Mouse (Mus musculus) brain, embryonic 14.5 days (tissue): ENCODE measurements around the gene Cenpa.

Experiments used
- CTCF ChIP-seq: fragments of 200-500 bp; IDR thresholded peaks from 2 replicates; pipeline ENCODE4 v1.5.1; 2012; ENCODE audit warnings: inconsistent platforms, mild to moderate bottlenecking, moderate library complexity, borderline replicate concordance; ENCODE audit not compliant: insufficient read depth, insufficient read length; ENCODE audit errors: extremely low read depth
- POLR2A ChIP-seq: fragments of 200-500 bp; IDR thresholded peaks from 2 replicates; pipeline ENCODE4 v1.6.1; 2012; ENCODE audit warnings: mild to moderate bottlenecking, inconsistent platforms, borderline replicate concordance; ENCODE audit not compliant: poor library complexity, insufficient read depth, insufficient read length, severe bottlenecking; ENCODE audit errors: extremely low read depth

- TF ChIP-seq CTCF = no peak
- no peak for TF ChIP-seq POLR2A
Observed at GRCm38 (mm10) chr5:30630401-30630800, 36.2 kb upstream of the Cenpa start.
